Mouse (Mus musculus) cerebellum, adult 2 months (tissue): ENCODE measurements around the gene Pcolce. TPM values are rescaled to one million over a fixed set of nuclear protein-coding genes. Genes with fewer than 3 reads are reported as not detected.
"Not testable (repeated sequence)": the region's sequence is repeated elsewhere in the genome, so short reads cannot be mapped to it uniquely, and the experiment has no call there.

Experiments
- DNase-seq, 2 experiments: peaks; one replicate each; pipeline ENCODE4 v3.0.0; 2021
- H3K27ac ChIP-seq: fragments of 200-500 bp; 2 replicates; pipeline ENCODE4 v1.5.1; 2012; ENCODE audit warnings: low read length, control low read depth, inconsistent platforms; ENCODE audit not compliant: insufficient read depth
- H3K27me3 ChIP-seq: fragments of 200-500 bp; 2 replicates; pipeline ENCODE4 v1.6.1; 2012; ENCODE audit warnings: inconsistent platforms, mild to moderate bottlenecking, low read length, moderate library complexity; ENCODE audit not compliant: control insufficient read depth, insufficient read depth
- H3K4me1 ChIP-seq: fragments of 200-500 bp; 2 replicates; pipeline ENCODE4 v1.6.1; 2011; ENCODE audit warnings: low read length; ENCODE audit not compliant: control insufficient read depth, insufficient read depth
- H3K4me3 ChIP-seq: fragments of 200-500 bp; replicated peaks from 2 replicates; pipeline ENCODE3; 2011; ENCODE audit warnings: mild to moderate bottlenecking, low read depth, low read length, control low read depth; ENCODE audit not compliant: insufficient read depth
- CTCF ChIP-seq: fragments of 200-500 bp; IDR thresholded peaks from 2 replicates; pipeline ENCODE4 v1.5.1; 2011; ENCODE audit warnings: low read depth, mild to moderate bottlenecking, control low read depth, low read length, moderate library complexity, borderline replicate concordance; ENCODE audit not compliant: insufficient read depth
- POLR2A ChIP-seq: fragments of 200-500 bp; IDR thresholded peaks from 2 replicates; pipeline ENCODE4 v1.6.1; 2011; ENCODE audit warnings: low read length, control low read depth, borderline replicate concordance; ENCODE audit not compliant: insufficient read depth
- WGBS: fragments of 180-500 bp; shearing (Covaris S2); methylation state at CpG from one replicate; pipeline ENCODE4 v1.1.7; 2018; 5-methylcytosine and 5-hydroxymethylcytosine counted together
- polyA plus RNA-seq: library from polyadenylated mRNA; depleted of rRNA; stranded (reverse); fragments of >200 nt; gene quantifications from 2 replicates; pipeline ENCODE4 v1.2.3, GENCODE M21; 2012

Pcolce gene
- polyA plus RNA-seq, 1 experiment = 11.3 TPM

- WGBS = under 1% methylated on average over 46 of the region's 46 CpGs
- Histone ChIP-seq H3K4me3 (peak within 1 kb of the TSS; percentile 85), H3K27me3 (no peaks in the 10 kb centered on the region), H3K4me1 (peaks cover 18% of the 10 kb centered on the region), H3K27ac (peak within 1 kb of the TSS; percentile 88)
- peak; percentile 98 to 100 for DNase-seq
- TF ChIP-seq POLR2A (peak; percentile 96), CTCF (no peak)
These were observed 15.1 kb upstream of the Pcolce start, which contains the start of the genes Fbxo24, Lrch4 and Gm20605 for GRCm38 (mm10) chr5:137628498-137629305. TSS of gene Fbxo24 (minus strand) at chr5:137629002. TSS of gene Lrch4 (plus strand) at chr5:137629121. TSS of gene Gm20605 (plus strand) at chr5:137629175.

- no peak for TF ChIP-seq POLR2A
- TF ChIP-seq CTCF = no peak
- no peak for DNase-seq
- peaks cover 18% of the 10 kb centered on the region for H3K4me1 ChIP-seq
- no peaks in the 10 kb centered on the region for H3K27me3 ChIP-seq
- H3K4me3 ChIP-seq = peak overlapping the region; percentile 85
- H3K27ac ChIP-seq = peak overlapping the region; percentile 88
- 2% methylated on average over 9 of the region's 9 CpGs for WGBS
These were observed 14.4 kb upstream of the Pcolce start for GRCm38 (mm10) chr5:137627991-137628390.

GRCm38 (mm10) chr5:137623937-137624530 is 10.4 kb upstream of the Pcolce start:
- Histone ChIP-seq H3K4me3 (no peak overlapping the region), H3K27me3 (no peaks in the 10 kb centered on the region), H3K27ac (no peak overlapping the region), H3K4me1 (no peaks in the 10 kb centered on the region)
- DNase-seq = no peak
- TF ChIP-seq CTCF = no peak
- no peak for TF ChIP-seq POLR2A
- WGBS = 87% methylated on average over 11 of the region's 11 CpGs

GRCm38 (mm10) chr5:137615347-137615746 is 1.8 kb upstream of the Pcolce start:
- no peak overlapping the region for H3K4me3 ChIP-seq
- H3K4me1 ChIP-seq = no peaks in the 10 kb centered on the region
- no peak for DNase-seq
- WGBS = 87% methylated on average over 7 of the region's 7 CpGs
- no peaks in the 10 kb centered on the region for H3K27me3 ChIP-seq
- no peak overlapping the region for H3K27ac ChIP-seq
- TF ChIP-seq CTCF (no peak), POLR2A (no peak)

- H3K27me3 ChIP-seq, H3K27ac ChIP-seq, H3K4me3 ChIP-seq, DNase-seq, H3K4me1 ChIP-seq: not testable (repeated sequence)
- 89% methylated on average over 2 of the region's 2 CpGs for WGBS
These were observed 1.3 kb upstream of the Pcolce start for GRCm38 (mm10) chr5:137614921-137615320.

- no peak overlapping the region for H3K27ac ChIP-seq
- no peak for DNase-seq
- WGBS = 71% methylated on average over 5 of the region's 5 CpGs
- no peak overlapping the region for H3K4me3 ChIP-seq
- H3K27me3 ChIP-seq = no peaks in the 10 kb centered on the region
- 0 out of 2 replicates have a peak, but pooled peaks cover 2% of the 10 kb centered on the region for H3K4me1 ChIP-seq
- TF ChIP-seq CTCF (no peak), POLR2A (no peak)
These were observed 508 bp downstream of the Pcolce start for GRCm38 (mm10) chr5:137613076-137613475.

GRCm38 (mm10) chr5:137611245-137611602 is 2.4 kb downstream of the Pcolce start:
- no peaks in the 10 kb centered on the region for H3K27me3 ChIP-seq
- H3K27ac ChIP-seq = no peak overlapping the region
- WGBS = 14% methylated on average over 6 of the region's 6 CpGs
- no peak overlapping the region for H3K4me3 ChIP-seq
- H3K4me1 ChIP-seq = peaks cover 3% of the 10 kb centered on the region; the same call in 1 of the 2 replicates
- TF ChIP-seq CTCF = no peak
- TF ChIP-seq POLR2A = no peak
- no peak for DNase-seq

GRCm38 (mm10) chr5:137610548-137611244 is 2.9 kb downstream of the Pcolce start:
- TF ChIP-seq CTCF = no peak
- TF ChIP-seq POLR2A = no peak
- Histone ChIP-seq H3K27me3 (no peaks in the 10 kb centered on the region), H3K4me3 (no peak overlapping the region), H3K27ac (no peak overlapping the region), H3K4me1 (peaks cover 3% of the 10 kb centered on the region; the same call in 1 of the 2 replicates)
- WGBS = 25% methylated on average over 12 of the region's 12 CpGs
- no peak for DNase-seq
